Mouse (Mus musculus) frontal cortex, adult 2 months (tissue): Measurements from ENCODE around the gene Trappc2. TPM values are rescaled to one million over a fixed set of nuclear protein-coding genes. Genes with fewer than 3 reads are reported as not detected.

Experiments
- DNase-seq, 2 experiments: peaks; one replicate each; pipeline ENCODE4 v3.0.0; 2022; ENCODE audit warnings: low spot score in 1 of 2; ENCODE audit errors: extremely low spot score in 1 of 2
- polyA plus RNA-seq: library from polyadenylated mRNA; depleted of rRNA; stranded (reverse); fragments of >200 nt; gene quantifications from 2 replicates; pipeline ENCODE4 v1.2.3, GENCODE M21; 2012; rRNA removed

The Trappc2 gene
- 45.2 and 49.6 TPM in 2 replicates for polyA plus RNA-seq

DNA sequence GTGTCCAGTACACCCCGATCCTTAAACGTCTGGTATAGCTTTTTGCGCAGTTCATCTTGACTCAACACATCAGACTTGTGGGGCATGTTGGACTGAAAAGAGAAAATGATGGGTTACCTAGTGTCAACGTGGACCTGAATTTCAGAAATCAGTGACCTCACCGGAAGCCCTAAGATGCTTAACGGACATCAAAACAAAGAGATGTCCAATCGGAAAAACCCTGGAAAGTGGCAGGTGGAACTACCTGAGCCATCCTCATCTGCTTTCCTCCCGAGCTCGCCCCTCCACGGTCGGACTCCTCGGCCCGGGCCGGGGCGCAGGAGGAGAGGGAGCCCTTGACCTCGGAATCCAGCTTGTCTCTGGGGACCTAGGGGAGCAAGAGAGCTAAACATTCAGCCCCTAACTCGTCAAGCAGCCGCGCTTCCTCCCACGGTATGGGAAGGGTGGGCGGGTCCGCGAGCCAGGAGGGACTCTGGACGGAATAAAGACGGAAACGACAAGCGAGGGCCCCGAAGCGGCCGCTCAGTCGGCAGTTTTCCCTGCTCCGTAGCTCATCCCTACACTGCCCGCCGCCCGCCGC is at the start of gene Trappc2:
Gene Trappc2, plus strand, starts transcription at position 539 of the 580 bp plus-strand sequence.
- peak in 1 of 2 experiments; percentile 23 for DNase-seq

- DNase-seq, result no peak
Observed at GRCm38 (mm10) chrX:166393753-166394152, 46.6 kb upstream of the Trappc2 start.

DNA sequence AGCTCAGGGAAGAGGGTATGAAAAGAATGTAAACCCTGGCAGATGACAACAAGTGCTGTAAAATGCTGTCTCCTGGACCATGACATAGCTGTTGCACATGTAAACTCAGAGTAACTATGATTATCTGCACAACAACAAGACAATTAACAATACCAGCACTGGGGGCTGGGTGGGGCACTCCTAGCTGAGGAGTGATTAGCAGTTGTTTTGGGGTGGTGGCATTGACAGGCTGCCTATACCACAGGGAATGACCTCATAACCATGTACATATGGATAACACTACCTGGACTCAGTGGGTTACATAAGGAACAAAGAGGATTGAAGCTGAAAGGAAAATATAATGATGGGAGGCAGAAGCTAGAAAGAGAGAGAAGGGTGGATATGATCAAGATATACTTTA is 32.5 kb upstream of the Trappc2 start:
- no peak for DNase-seq

GRCm38 (mm10) chrX:166416196-166416595 is 24.2 kb upstream of the Trappc2 start:
- DNase-seq, result no peak

DNA sequence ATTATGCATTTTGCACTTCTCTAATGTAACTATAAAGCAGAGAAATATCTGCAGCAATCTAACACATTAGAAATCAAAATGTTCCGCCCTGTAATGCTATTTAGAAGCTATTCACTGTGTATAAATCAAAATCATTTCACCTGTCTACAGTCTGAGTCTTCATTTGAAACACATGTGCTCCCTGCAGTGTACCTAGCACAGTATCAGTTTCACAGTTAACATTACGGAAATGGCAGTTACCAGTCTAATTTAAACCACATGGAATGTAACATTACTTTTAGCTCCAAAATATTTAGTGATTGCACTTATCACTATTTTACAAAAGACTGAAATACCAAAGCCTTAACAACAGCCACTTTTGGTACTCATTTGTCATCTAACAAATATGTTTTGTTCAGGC is 5.6 kb upstream of the Trappc2 start:
- DNase-seq, result no peak

- DNase-seq, result peak; percentile 68 to 89
Observed at GRCm38 (mm10) chrX:166440616-166441063, 266 bp downstream of the Trappc2 start, which contains the start of gene Ofd1. TSS of gene Ofd1 (minus strand) at chrX:166440704.

GRCm38 (mm10) chrX:166444552-166444951 is 4.2 kb downstream of the Trappc2 start:
- DNase-seq, result no peak

DNA sequence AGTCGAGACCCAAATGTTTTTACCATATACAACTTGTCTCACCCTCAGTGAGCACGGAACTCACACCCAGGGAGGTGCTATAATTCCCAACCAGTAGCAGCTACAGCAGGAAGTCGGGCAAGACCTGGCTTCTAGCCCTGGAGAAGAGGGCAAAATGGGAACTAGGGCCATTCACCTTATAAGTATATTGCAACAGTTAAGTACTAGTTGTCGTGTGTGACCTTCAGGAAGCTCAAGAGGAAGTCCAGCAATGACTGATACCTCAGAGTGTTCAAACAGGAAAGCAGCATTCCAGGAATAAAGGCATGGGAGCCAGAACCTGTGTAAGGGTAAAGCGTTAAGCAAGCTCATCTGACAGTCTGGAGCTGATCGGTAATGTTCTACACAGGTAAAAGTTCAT is 13.2 kb downstream of the Trappc2 start:
- no peak for DNase-seq

- DNase-seq, result no peak
Observed at GRCm38 (mm10) chrX:166454331-166454730, 14.0 kb downstream of the Trappc2 start.

GRCm38 (mm10) chrX:166455525-166455924 is 15.2 kb downstream of the Trappc2 start:
- no peak for DNase-seq

DNA sequence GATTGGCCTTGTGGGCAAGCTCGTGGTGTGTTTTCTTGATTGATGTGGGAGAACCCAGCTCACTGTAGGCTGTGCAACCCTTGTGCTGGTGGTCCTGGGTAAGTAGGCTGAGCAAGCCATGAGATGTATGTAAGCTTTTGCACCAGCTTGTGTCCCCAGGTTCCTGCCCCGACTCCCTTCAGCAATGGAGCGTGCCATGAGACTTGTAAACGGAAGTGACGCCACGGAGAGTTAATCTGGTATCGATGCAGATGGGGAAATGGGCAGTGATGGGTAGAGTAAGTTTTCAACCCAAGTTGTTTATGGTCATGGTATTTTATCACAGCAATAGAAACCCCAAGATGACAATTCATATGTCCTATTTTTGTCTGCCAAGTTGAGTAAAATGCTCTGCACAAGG is 27.9 kb downstream of the Trappc2 start:
- no peak for DNase-seq

GRCm38 (mm10) chrX:166472612-166473011 is 32.2 kb downstream of the Trappc2 start:
- no peak for DNase-seq

DNA sequence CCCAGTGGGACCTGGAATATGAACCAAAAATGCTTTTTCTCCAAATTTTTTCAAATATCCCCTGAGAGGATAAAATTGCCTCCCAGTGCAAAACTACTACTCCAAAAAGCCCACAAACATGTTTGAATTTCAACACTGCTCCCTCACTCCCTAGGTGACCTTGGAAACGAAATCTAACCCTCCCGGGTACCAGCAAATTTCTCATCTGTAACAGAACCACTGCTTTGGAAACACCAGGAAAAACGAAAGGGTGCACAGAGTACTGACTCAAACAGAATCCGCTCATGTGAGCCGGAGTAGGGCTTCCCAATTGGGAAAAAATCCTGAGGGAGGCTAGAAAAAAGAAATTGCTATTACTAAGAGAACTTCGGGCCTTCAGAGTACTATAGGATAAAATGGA is 37.0 kb downstream of the Trappc2 start:
- no peak for DNase-seq

DNA sequence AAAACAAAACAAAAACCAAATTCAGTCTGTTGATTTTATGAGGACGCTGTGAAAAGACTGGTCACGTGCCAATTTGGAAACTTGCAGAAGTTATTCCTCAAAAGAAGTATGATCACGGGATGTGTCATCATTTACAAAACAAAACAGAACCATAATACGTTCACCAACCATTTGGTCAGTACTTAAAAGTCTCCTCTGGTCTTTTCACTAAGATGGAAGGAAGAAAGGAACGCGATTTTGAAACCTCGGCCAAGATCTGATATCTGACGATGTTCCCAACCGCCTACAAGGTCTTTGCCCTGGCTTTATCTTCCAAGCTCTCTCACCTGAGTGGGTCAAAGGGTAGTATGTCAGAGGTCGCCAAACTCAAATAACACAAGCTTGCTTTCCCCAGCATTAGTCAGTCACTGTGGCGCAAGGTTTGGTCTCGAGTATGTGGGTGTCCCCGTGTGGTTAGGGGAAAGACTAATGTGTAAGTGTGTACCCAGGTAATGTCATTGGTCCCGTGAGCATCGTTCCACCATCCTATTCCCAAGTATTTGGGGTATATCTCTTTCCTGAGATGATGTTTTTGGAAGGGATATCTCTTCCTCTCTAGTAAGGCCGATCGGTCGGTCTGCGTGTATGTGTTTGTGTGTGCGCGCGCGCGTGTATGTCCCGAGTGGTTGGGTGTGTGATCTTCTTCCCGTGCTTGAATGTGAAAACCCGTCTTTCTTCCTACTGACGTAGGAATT is 38.4 kb downstream of the Trappc2 start:
- DNase-seq, result peak in 1 of 2 experiments; percentile 19

GRCm38 (mm10) chrX:166479365-166479983 is 39.1 kb downstream of the Trappc2 start, which contains the start of gene Rab9:
TSS of gene Rab9 (minus strand) at chrX:166479867.
- peak; percentile 77 to 83 for DNase-seq

- no peak for DNase-seq
Observed at GRCm38 (mm10) chrX:166495052-166495451, 54.7 kb downstream of the Trappc2 start.

GRCm38 (mm10) chrX:166497771-166498170 is 57.4 kb downstream of the Trappc2 start:
- peak in 1 of 2 experiments; percentile 19 for DNase-seq

DNA sequence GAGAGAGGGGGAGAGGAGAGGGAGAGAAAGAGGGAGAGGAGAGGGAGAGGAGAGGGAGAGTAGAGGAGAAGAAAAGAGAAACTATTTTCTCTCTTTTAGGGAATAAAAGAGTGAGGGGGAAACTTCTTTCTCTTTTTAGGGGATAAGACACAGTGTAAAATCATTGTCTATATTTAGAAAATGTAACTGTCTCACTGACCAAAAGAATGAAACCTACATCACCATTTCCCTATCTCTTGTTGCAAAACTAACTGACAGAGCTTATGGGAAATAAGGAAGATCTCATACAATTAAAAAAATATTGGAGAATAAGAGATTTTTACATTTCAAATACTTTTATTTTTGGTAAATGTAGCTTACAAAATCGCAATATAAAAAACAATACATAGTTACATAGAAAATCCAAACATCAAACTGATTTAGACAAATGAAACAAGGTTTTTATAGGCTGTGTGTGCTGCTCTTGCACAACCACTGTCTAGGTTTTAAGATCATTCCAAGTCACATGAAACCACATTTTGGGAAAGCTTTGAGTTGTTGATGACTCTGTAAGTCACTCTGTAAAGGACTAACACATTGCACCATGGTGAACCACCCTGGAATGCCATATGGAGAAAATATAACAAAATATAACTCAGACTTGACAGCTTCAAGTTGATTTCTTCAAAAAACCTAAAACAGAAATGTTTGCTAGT is 59.3 kb downstream of the Trappc2 start:
- no peak for DNase-seq
